Mouse (Mus musculus): ENCODE measurements around the gene Fibcd1.

DNA sequence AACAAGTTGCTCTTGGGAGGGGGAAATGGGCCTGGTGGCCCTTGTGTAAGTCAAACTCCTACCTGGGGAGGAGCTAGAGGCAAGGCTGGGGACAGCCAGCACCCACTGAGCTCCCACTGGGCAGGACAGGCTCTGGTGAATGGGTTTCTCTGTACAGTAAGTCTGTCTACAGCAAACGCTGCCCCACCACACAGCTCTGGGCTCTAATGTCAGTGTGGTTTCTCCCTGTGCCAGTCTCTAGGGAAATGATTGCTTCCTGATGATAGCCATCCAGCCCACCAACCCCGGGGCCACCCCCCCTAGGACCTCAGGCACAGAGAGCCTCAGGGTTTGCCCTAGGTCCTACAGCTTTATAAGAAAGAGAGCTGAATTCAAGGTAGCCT, 36.5 kb downstream of the Fibcd1 start:
- TF ChIP-seq CTCF (IDR thresholded peaks at IDR 0.05; ENCODE audit: low read depth, low read length) (no peak), POLR2A (IDR thresholded peaks at IDR 0.05; ENCODE audit: extremely low read depth, insufficient read depth, low read length) (no peak)
